Mouse (Mus musculus): ENCODE data around the gene Msantd3. TPM values are rescaled to one million over a fixed set of nuclear protein-coding genes. Genes with fewer than 3 reads are reported as not detected.
A peak's percentile ranks its signal among the peaks of the same experiment; 100 is the strongest.

Gene Msantd3
- polyA plus RNA-seq, 1 experiment from 2014 or later: 38.6 TPM

DNA sequence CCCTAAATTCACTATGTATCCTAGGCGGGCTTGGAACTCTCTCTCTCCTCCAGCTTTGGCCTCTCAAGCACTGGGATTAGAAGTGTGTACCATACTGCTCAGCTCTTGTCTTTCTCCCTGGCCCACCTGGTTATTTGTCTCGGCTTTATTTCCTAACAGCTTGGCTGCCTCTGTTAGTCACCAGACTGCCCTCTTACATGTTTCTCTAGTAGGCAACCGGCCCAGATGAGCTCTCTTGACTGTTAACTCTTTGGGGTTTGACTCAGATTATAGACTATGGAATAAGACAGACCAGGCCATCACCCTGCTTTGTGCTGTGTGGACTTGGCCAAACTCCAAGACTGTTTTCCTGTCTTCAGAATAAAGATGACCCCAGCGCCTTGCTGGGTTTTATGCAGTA, 38.7 kb downstream of the Msantd3 start:
- ATAC-seq (ENCODE audit: low FRiP score, low TSS enrichment): no peak
- Histone ChIP-seq H3K27ac (ENCODE audit: low read depth, low read length) (no peak overlapping the region), H3K4me3 (ENCODE audit: low read length) (no peak overlapping the region), H3K9me3 (ENCODE audit: control insufficient read depth, low read length) (no peaks in the 10 kb centered on the region), H3K9ac (ENCODE audit: low read depth, low read length) (no peak overlapping the region), H3K4me2 (replicated peaks; ENCODE audit: low read depth, low read length) (no peak overlapping the region), H3K4me1 (ENCODE audit: control insufficient read depth, insufficient read depth, low read length) (no peaks in the 10 kb centered on the region), H3K36me3 (ENCODE audit: control insufficient read depth, insufficient read depth, low read length) (no peaks in the 10 kb centered on the region), H3K27me3 (ENCODE audit: control insufficient read depth, insufficient read depth, low read length) (no peaks in the 10 kb centered on the region)
- 54% methylated on average over 4 of the region's 4 CpGs for WGBS

DNA sequence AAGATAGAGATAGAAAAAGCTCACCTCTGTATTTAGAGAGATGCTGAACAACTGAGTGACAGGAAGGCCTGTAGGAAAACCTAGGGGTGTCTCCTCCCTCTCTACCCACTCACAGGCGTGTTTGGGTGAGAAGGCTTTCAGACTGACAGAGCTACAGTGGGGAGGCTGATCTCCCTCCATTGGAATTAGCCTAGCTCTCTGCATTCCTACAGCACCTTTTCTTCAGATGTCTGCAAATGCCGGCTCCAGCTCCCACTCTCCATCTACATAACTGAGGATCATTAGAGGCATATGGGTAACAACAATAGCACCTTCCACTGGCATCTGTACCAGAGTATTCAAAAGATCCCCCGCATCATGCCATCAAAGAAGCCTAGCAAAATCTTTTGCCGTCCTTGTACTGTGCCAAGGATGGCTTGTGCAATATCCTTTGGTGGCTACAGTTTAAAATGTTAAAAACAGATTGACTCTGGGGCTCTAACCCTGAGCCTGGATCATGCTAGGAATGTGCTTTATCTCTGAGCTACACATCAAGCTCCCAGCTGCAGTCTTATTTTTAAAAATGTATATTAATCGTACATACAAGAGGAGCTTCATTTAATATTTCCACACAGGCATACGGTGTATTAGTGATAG, 39.9 kb downstream of the Msantd3 start:
- Histone ChIP-seq H3K4me3 (ENCODE audit: low read length) (no peak overlapping the region), H3K27ac (ENCODE audit: low read depth, low read length) (no peak overlapping the region), H3K27me3 (ENCODE audit: control insufficient read depth, insufficient read depth, low read length) (no peaks in the 10 kb centered on the region), H3K9me3 (ENCODE audit: control insufficient read depth, low read length) (no peaks in the 10 kb centered on the region), H3K4me2 (replicated peaks; ENCODE audit: low read depth, low read length) (no peak overlapping the region), H3K9ac (ENCODE audit: low read depth, low read length) (no peak overlapping the region), H3K36me3 (ENCODE audit: control insufficient read depth, insufficient read depth, low read length) (no peaks in the 10 kb centered on the region), H3K4me1 (ENCODE audit: control insufficient read depth, insufficient read depth, low read length) (no peaks in the 10 kb centered on the region)
- ATAC-seq (ENCODE audit: low FRiP score, low TSS enrichment): no peak
- 61% methylated on average over 6 of the region's 6 CpGs for WGBS

DNA sequence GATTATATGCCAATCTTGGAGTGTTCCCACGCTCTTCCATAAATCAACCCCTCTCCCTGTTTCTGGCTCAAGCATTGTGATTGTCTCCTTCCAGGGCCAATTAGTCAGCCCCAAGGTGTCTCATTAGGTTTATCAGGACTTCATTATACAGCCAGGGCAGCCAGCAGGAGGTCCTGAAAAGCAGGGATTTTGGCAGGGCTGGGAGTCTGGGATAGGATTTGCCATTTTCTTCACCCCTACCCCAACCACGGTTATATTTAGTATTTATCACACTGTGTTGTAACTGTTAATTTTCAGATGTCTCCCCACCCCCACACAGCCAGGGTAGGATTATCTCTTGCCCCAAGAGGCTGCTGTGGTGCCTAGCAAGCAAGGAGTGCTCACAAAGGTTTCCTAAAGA, 41.5 kb downstream of the Msantd3 start:
- Histone ChIP-seq H3K4me2 (replicated peaks; ENCODE audit: low read depth, low read length) (no peak overlapping the region), H3K27ac (ENCODE audit: low read depth, low read length) (no peak overlapping the region), H3K36me3 (ENCODE audit: control insufficient read depth, insufficient read depth, low read length) (no peaks in the 10 kb centered on the region), H3K4me1 (ENCODE audit: control insufficient read depth, insufficient read depth, low read length) (no peaks in the 10 kb centered on the region), H3K4me3 (ENCODE audit: low read length) (no peak overlapping the region), H3K27me3 (ENCODE audit: control insufficient read depth, insufficient read depth, low read length) (no peaks in the 10 kb centered on the region), H3K9ac (ENCODE audit: low read depth, low read length) (no peak overlapping the region), H3K9me3 (ENCODE audit: control insufficient read depth, low read length) (no peaks in the 10 kb centered on the region)
- no peak for ATAC-seq (ENCODE audit: low FRiP score, low TSS enrichment)
- WGBS: 43% methylated on average over 2 of the region's 2 CpGs

DNA sequence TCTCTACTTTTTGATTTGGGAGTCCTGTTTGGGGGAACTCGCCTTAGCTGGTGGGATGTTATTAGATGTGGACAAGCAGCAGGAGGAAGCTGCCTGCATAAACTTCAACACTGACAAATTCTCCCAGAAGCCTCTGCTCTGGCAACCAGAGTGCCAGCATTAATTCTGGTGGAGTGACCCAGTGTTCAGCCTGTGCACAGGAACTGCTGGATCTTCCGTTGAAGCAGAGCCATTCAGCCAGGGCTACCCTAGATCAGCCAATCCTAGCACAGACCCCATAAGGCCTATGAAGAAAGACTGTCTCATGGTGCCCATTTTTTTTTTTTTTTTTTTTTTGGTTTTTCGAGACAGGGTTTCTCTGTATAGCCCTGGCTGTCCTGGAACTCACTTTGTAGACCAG, 42.3 kb downstream of the Msantd3 start:
- Histone ChIP-seq H3K9me3 (ENCODE audit: control insufficient read depth, low read length) (no peaks in the 10 kb centered on the region), H3K4me2 (replicated peaks; ENCODE audit: low read depth, low read length) (no peak overlapping the region), H3K4me1 (ENCODE audit: control insufficient read depth, insufficient read depth, low read length) (0 out of 2 replicates have a peak, but pooled peaks cover 2% of the 10 kb centered on the region), H3K27me3 (ENCODE audit: control insufficient read depth, insufficient read depth, low read length) (no peaks in the 10 kb centered on the region), H3K4me3 (ENCODE audit: low read length) (no peak overlapping the region), H3K9ac (ENCODE audit: low read depth, low read length) (no peak overlapping the region), H3K36me3 (ENCODE audit: control insufficient read depth, insufficient read depth, low read length) (no peaks in the 10 kb centered on the region), H3K27ac (ENCODE audit: low read depth, low read length) (no peak overlapping the region)
- ATAC-seq (ENCODE audit: low FRiP score, low TSS enrichment): no peak
- 82% methylated on average over 2 of the region's 3 CpGs for WGBS

DNA sequence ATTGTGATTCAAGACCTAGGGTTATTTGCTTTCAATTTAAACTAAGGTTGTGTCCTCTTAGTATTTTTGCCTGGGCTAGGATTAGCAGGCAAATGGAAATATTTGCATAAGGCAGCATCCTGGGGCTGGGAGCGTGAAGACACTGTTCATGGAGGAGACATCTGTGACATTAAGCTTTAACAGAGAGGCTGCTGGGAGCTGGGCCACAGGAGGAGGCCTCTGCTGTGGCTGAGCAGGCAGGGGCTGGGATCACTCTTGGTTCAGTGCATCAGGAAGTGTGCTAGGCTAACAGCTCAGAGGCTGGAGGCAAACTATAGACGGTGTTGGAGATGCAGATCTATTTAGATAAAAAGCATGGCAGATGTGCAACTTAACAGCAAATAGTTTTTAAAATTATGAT, 43.2 kb downstream of the Msantd3 start:
- H3K36me3 ChIP-seq (ENCODE audit: control insufficient read depth, insufficient read depth, low read length): no peaks in the 10 kb centered on the region; the same call in 1 of the 2 replicates
- H3K4me1 ChIP-seq (ENCODE audit: control insufficient read depth, insufficient read depth, low read length): 0 out of 2 replicates have a peak, but pooled peaks cover 3% of the 10 kb centered on the region
- H3K4me3 ChIP-seq (ENCODE audit: low read length): no peak overlapping the region
- 67% methylated on average over 2 of the region's 2 CpGs for WGBS
- H3K9ac ChIP-seq (ENCODE audit: low read depth, low read length): no peak overlapping the region
- H3K27me3 ChIP-seq (ENCODE audit: control insufficient read depth, insufficient read depth, low read length): no peaks in the 10 kb centered on the region
- no peak overlapping the region for H3K4me2 ChIP-seq (replicated peaks; ENCODE audit: low read depth, low read length)
- ATAC-seq (ENCODE audit: low FRiP score, low TSS enrichment): no peak
- peaks cover 3% of the 10 kb centered on the region; the same call in 1 of the 2 replicates for H3K9me3 ChIP-seq (ENCODE audit: control insufficient read depth, low read length)
- no peak overlapping the region for H3K27ac ChIP-seq (ENCODE audit: low read depth, low read length)

DNA sequence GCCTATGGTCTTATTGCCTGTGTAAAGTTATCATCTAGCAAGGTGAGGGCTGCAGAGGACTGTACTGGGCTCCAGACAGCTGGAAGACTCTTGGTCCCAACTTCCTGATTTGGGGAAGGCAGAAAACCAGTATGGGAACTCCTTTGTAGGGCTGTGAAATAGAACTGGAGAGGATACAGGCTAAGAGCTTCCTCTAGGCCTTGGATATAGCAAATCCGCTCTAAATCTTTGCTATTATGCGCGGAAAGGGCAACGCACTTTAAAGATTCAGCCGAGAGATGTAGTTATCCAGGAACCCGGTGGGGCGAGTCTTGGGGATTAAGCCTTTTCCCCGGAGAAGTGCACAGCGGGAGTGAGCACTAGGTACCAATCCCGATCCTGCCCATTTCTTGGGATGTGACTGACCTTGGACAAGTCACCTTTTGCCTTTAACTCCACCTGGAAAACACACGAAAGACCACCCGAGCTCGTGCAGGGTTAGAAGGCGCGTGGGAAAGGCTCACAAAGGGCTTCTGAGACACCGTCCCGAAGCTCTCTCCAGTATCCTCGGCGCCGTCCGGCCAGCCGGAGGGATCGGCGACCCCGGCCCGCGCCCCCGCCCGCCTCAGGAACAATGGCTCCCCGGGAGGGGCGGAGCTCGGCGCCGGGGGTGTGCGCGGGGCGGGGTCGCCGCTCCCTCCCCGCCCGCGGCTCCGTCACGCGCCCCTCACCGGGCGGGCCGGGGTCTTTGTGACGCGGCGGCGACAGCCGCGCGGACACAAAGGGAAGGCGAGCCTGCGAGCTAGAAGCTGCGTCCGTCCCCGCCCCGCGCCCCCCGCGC, 44.9 kb downstream of the Msantd3 start, which contains the start of gene Tmeff1:
Gene Tmeff1 (plus strand): TSS at position 754 of the 820 bp plus-strand sequence.
- peak; percentile 79 for ATAC-seq (ENCODE audit: low FRiP score, low TSS enrichment)
- H3K36me3 ChIP-seq (ENCODE audit: control insufficient read depth, insufficient read depth, low read length): peaks cover under 1% of the 10 kb centered on the region; the same call in 1 of the 2 replicates
- peak within 1 kb of the TSS; percentile 93 for H3K27ac ChIP-seq (ENCODE audit: low read depth, low read length)
- peaks cover 3% of the 10 kb centered on the region; the same call in 1 of the 2 replicates for H3K9me3 ChIP-seq (ENCODE audit: control insufficient read depth, low read length)
- peak within 1 kb of the TSS; percentile 96 for H3K9ac ChIP-seq (ENCODE audit: low read depth, low read length)
- no peaks in the 10 kb centered on the region for H3K27me3 ChIP-seq (ENCODE audit: control insufficient read depth, insufficient read depth, low read length)
- peak within 1 kb of the TSS; percentile 64 for H3K4me2 ChIP-seq (replicated peaks; ENCODE audit: low read depth, low read length)
- H3K4me3 ChIP-seq (ENCODE audit: low read length): peak within 1 kb of the TSS; percentile 70
- H3K4me1 ChIP-seq (ENCODE audit: control insufficient read depth, insufficient read depth, low read length): 0 out of 2 replicates have a peak, but pooled peaks cover 3% of the 10 kb centered on the region
- WGBS: 1% methylated on average over 26 of the region's 64 CpGs

DNA sequence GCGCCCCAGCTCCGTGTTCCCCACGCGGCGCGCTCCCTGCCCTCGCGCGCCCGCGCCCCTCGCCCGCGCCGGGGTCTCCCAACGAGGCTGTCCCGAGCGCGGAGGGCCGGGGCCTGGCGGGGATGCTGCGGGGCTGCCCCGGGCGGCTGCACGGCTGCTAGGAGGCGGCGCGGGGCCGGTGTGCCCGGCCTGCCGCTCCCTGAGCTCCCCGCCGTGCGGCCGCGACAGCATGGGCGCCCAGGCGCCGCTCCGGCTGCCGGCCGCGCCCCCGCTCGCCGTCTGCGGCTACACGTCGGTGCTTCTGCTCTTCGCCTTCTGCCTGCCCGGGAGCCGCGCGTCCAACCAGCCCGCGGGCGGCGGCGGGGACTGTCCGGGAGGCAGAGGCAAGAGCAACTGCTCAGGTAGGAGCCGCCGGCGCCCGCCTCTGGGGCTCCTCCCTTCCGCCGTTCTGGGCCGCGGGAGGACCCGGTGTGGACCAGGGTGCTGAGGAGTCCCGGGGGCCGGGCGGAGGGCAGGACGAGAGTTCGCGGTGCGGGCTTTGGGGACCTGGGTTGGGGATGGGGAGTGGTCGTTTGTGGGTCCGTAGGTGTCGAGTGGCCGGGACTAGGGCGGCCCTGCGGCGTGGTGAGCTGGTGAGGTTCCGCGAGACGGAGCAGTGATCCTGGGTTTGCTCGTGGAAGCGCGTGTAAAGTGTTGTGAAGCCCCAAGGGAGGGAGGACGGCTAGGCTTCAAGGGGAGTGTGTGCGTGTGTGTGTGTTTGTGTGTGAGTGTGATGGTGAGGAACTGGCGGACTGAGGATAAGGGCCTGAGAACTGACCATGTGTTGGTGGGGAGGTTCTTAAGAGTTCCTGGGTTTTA, 45.7 kb downstream of the Msantd3 start:
- H3K36me3 ChIP-seq (ENCODE audit: control insufficient read depth, insufficient read depth, low read length): peaks cover 3% of the 10 kb centered on the region; the same call in 1 of the 2 replicates
- peaks cover 3% of the 10 kb centered on the region; the same call in 1 of the 2 replicates for H3K9me3 ChIP-seq (ENCODE audit: control insufficient read depth, low read length)
- H3K27ac ChIP-seq (ENCODE audit: low read depth, low read length): peak overlapping the region; percentile 93
- 0 out of 2 replicates have a peak, but pooled peaks cover 3% of the 10 kb centered on the region for H3K4me1 ChIP-seq (ENCODE audit: control insufficient read depth, insufficient read depth, low read length)
- WGBS: under 1% methylated on average over 59 of the region's 92 CpGs
- peak; percentile 72 for ATAC-seq (ENCODE audit: low FRiP score, low TSS enrichment)
- H3K4me3 ChIP-seq (ENCODE audit: low read length): peak overlapping the region; percentile 70
- H3K9ac ChIP-seq (ENCODE audit: low read depth, low read length): peak overlapping the region; percentile 96
- peak overlapping the region; percentile 64 for H3K4me2 ChIP-seq (replicated peaks; ENCODE audit: low read depth, low read length)
- no peaks in the 10 kb centered on the region for H3K27me3 ChIP-seq (ENCODE audit: control insufficient read depth, insufficient read depth, low read length)

DNA sequence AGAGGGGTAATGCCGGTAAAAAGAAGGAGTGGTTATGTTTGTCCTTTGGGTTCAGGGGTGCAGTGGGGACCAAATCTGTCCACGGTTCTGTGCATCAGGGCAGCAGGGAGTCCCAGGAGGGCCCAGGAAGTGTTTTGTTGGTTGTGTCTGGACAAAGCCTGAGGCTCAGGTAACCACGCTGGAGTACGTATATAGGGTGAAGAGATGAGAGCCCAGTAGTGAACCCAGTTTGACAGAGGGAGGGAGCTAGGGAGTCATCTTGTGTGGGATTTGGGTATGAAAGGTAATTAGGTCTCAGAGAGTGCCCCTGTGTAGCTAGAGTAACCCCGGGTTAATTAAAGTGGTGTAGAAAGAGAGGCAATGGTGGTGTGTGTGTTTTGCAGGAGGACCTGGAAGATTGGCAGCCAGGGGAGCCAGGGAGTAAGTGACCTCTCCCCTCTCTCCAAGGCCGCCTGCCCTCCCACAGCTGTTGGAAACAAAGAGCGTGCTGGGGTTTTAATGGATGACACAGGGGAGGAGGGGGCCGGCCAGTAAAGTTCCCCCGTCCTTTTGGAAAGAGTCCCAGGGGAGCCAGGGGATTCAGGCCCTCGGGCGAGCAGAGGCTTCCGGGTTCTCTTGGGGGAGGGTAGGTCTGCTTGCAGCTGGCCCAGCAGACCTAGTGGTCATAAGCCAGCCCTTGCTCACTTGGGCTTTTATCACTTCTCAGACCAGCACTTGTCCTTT, 46.5 kb downstream of the Msantd3 start:
- H3K4me2 ChIP-seq (replicated peaks; ENCODE audit: low read depth, low read length): peak overlapping the region; percentile 64
- ATAC-seq (ENCODE audit: low FRiP score, low TSS enrichment): peak; percentile 63
- peaks cover 3% of the 10 kb centered on the region; the same call in 1 of the 2 replicates for H3K9me3 ChIP-seq (ENCODE audit: control insufficient read depth, low read length)
- peak overlapping the region; percentile 93 for H3K27ac ChIP-seq (ENCODE audit: low read depth, low read length)
- H3K4me1 ChIP-seq (ENCODE audit: control insufficient read depth, insufficient read depth, low read length): 0 out of 2 replicates have a peak, but pooled peaks cover 3% of the 10 kb centered on the region
- peaks cover 3% of the 10 kb centered on the region; the same call in 1 of the 2 replicates for H3K36me3 ChIP-seq (ENCODE audit: control insufficient read depth, insufficient read depth, low read length)
- peak overlapping the region; percentile 96 for H3K9ac ChIP-seq (ENCODE audit: low read depth, low read length)
- no peaks in the 10 kb centered on the region for H3K27me3 ChIP-seq (ENCODE audit: control insufficient read depth, insufficient read depth, low read length)
- H3K4me3 ChIP-seq (ENCODE audit: low read length): peak overlapping the region; percentile 70
- WGBS: under 1% methylated on average over 12 of the region's 12 CpGs
